Mouse (Mus musculus) stomach, postnatal 0 days (tissue): Measurements from ENCODE around the gene Tex2. TPM values are rescaled to one million over a fixed set of nuclear protein-coding genes. Genes with fewer than 3 reads are reported as not detected.

Experiments used
- ATAC-seq: fragments of 200-750 bp; cut with Nextera tagmentation; 2 replicates; pipeline ENCODE4 v1.8.0; 2017; ENCODE audit not compliant: low FRiP score, low TSS enrichment
- DNase-seq: peaks from one replicate; pipeline ENCODE4 v3.0.0-alpha.2; 2016; ENCODE audit warnings: low spot score
- H3K27ac ChIP-seq: fragments of 300-500 bp; sonication (generic); replicated peaks from 2 replicates; pipeline ENCODE4 v1.5.1; 2014; ENCODE audit warnings: mild to moderate bottlenecking, control low read depth
- H3K27me3 ChIP-seq: fragments of 300-500 bp; sonication (generic); 2 replicates; pipeline ENCODE4 v1.6.1; 2014; ENCODE audit warnings: low read length; ENCODE audit not compliant: control insufficient read depth, insufficient read depth
- H3K36me3 ChIP-seq: fragments of 300-500 bp; sonication (generic); 2 replicates; pipeline ENCODE4 v1.6.1; 2014; ENCODE audit warnings: low read length, mixed read lengths; ENCODE audit not compliant: control insufficient read depth, insufficient read depth
- H3K4me1 ChIP-seq: fragments of 300-500 bp; sonication (generic); replicated peaks from 2 replicates; pipeline ENCODE4 v1.6.1; 2014; ENCODE audit warnings: antibody characterized with exemption; ENCODE audit not compliant: control insufficient read depth, insufficient read depth
- H3K4me2 ChIP-seq: fragments of 300-500 bp; sonication (generic); replicated peaks from 2 replicates; pipeline ENCODE4 v1.6.1; 2014; ENCODE audit warnings: low read depth, mild to moderate bottlenecking, control low read depth, moderate library complexity
- H3K4me3 ChIP-seq: fragments of 300-500 bp; sonication (generic); 2 replicates; pipeline ENCODE4 v1.5.1; 2014; ENCODE audit warnings: low read depth, low read length, control low read depth
- H3K9ac ChIP-seq: fragments of 300-500 bp; sonication (generic); 2 replicates; pipeline ENCODE4 v1.6.1; 2014; ENCODE audit warnings: mild to moderate bottlenecking, low read length, control low read depth, mixed read lengths
- H3K9me3 ChIP-seq: fragments of 300-500 bp; sonication (generic); 2 replicates; pipeline ENCODE4 v1.6.1; 2016; ENCODE audit warnings: low read length; ENCODE audit not compliant: control insufficient read depth
- CTCF ChIP-seq: IDR thresholded peaks from 2 replicates; pipeline ENCODE4 v1.5.1; 2016; ENCODE audit warnings: antibody characterized with exemption, low read depth, mild to moderate bottlenecking, moderate library complexity
- EP300 ChIP-seq: optimal IDR thresholded peaks from 2 replicates; pipeline ENCODE3; 2016; ENCODE audit warnings: antibody characterized with exemption
- WGBS: fragments of 180-500 bp; shearing (Covaris S2); extraction: QIAGEN DNeasy Blood & Tissue Kit; methylation state at CpG from one replicate; pipeline ENCODE4 v1.1.7; 2014; 5-methylcytosine and 5-hydroxymethylcytosine counted together
- polyA plus RNA-seq: library from polyadenylated mRNA; unstranded; fragments of >200 nt; fragmentation: Nextera tagmentation; extraction: Ambion mirVana; gene quantifications from 2 replicates; pipeline ENCODE4 v1.2.1, GENCODE M21; 2015

Gene Tex2
- polyA plus RNA-seq, 1 experiment from 2014 or later, result 11.6 TPM

DNA sequence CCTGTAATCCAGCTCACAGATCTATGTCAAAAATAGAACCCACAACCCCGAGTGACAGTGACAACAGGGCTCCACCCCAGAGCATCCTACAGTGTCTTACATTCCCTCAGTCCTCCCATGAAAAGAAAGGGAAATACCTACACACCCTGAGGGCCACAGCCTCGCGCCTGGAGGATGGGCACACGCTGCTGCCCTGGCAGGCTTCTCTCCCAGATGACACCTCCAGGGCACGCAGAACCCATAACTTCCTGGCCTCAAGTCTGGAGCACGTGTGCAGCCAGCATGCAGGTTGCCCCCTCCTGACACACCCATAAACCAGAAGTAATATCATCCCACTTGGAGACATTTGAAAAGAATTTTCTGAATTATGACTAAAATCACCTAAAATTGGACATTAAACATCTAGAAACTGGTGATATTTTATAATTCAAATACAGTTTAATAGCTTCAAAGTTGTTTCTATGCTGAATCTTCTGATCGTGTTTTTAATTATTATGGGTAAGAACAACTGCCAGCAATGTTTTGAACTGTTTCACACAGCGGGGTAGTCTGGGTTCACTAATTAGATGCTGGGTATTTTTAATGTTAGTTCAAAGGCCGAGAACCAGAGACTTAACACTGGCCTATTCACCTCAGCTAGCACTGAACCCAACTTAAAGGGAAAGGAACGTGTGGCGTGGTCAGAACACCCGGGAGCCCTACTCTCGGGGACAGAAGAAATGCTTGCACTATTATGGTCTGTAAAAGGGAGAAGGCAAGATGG is 72.5 kb downstream of the Tex2 start:
- Histone ChIP-seq H3K27me3 (no peaks in the 10 kb centered on the region), H3K9me3 (no peaks in the 10 kb centered on the region), H3K9ac (no peak overlapping the region), H3K4me3 (no peak overlapping the region), H3K27ac (no peak overlapping the region), H3K36me3 (peaks cover 3% of the 10 kb centered on the region; the same call in 1 of the 2 replicates), H3K4me2 (no peak overlapping the region), H3K4me1 (no peaks in the 10 kb centered on the region)
- ATAC-seq (no peak), DNase-seq (no peak)
- WGBS, result 78% methylated on average over 13 of the region's 13 CpGs
- TF ChIP-seq CTCF, result no peak
- no peak for TF ChIP-seq EP300

DNA sequence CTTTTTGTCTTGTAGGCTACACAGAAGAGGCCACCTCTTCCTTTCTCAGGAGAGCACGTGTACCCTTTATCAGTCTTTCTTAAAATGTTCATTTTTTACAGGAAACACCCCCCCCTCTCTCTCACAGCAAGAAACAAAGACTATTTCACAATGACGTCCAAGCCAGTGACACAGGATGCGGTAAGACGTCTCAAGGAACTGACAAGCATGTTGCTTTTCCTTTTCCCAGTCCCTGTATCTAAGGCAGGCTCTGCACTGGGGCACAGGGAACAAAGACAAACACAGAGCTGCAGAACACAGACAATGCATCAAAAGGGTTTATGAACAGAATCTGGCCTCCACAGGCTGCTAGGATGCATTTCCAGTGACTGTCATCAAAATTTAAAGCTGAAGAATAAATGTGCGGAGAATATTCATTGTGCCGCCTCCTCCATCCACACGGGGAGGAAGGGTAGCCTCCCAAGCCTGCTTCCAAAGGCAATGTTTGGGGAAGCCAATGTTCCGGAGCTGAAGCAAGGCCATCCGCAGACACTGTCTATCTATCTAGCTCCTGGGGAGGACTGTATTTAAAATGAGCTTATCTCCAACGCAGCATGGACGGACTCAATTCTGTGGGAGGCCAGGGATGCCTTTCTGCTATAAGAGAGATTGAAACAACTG is 76.8 kb downstream of the Tex2 start:
- Histone ChIP-seq H3K9ac (no peak overlapping the region), H3K4me1 (no peaks in the 10 kb centered on the region), H3K9me3 (no peaks in the 10 kb centered on the region), H3K4me2 (no peak overlapping the region), H3K36me3 (peaks cover 5% of the 10 kb centered on the region), H3K4me3 (no peak overlapping the region), H3K27ac (no peak overlapping the region), H3K27me3 (no peaks in the 10 kb centered on the region)
- DNase-seq, result no peak
- no peak for ATAC-seq
- TF ChIP-seq EP300 (no peak), CTCF (no peak)
- 75% methylated on average over 11 of the region's 11 CpGs for WGBS

DNA sequence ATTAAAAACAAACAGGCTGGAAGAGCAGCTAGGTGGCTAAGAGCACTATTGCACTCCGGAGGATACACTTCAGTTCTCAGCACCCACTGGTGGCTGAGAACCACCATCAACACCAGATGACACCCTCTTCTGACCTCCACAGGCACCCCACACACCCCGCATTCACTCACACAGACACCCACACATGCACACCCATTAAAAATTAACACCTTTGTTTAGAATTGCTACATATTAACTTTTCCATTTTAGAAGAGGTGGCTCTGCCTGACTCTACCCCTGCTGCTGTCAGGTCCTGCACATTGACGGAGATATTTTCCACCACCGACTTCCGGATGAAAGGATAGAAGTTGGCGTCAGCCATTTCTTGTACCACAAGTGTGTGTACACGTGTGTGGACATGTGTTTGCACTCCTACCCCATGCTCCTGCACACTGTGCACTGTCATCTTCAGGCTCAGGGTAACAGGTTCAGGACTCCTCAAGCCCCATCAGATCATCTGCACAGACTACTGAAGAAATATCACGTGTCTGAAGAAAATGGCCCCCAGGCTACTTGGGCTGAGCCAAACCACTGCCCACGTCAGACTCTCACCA is 77.5 kb downstream of the Tex2 start:
- TF ChIP-seq EP300 (no peak), CTCF (no peak)
- Histone ChIP-seq H3K4me1 (no peaks in the 10 kb centered on the region), H3K9ac (no peak overlapping the region), H3K36me3 (peaks cover 5% of the 10 kb centered on the region), H3K4me3 (no peak overlapping the region), H3K27me3 (no peaks in the 10 kb centered on the region), H3K27ac (no peak overlapping the region), H3K9me3 (no peaks in the 10 kb centered on the region), H3K4me2 (no peak overlapping the region)
- ATAC-seq, result no peak
- DNase-seq, result no peak
- WGBS, result 83% methylated on average over 9 of the region's 9 CpGs

DNA sequence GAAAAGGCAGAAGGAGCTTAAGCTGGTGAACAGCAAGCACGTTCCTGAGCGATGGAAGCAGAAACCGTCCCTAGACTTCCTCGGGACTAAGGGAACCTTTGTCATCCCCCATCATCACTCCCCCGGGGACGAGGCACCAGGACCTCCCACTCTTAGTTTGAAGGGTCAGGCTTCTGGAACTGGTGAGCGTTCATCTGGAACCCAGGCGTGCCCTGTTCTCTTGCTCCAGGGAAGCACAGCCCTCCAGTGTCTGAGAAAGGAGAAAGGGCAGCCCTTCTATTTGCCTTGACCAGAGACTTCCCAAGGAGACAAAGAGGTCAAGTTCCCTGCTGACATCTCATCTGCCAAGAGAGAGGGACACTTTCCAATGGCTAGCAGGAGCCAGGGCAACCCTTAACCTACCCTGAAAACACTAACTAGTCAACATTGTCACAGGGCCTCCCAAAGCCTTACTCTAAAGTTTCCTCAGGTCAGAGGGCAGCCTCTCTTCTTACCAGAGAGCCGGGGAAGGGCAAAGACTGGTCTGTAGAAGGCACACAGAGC is 80.9 kb downstream of the Tex2 start:
- Histone ChIP-seq H3K36me3 (peaks cover 10% of the 10 kb centered on the region), H3K4me3 (no peak overlapping the region), H3K4me1 (no peaks in the 10 kb centered on the region), H3K9ac (no peak overlapping the region), H3K9me3 (no peaks in the 10 kb centered on the region), H3K27ac (no peak overlapping the region), H3K27me3 (no peaks in the 10 kb centered on the region), H3K4me2 (no peak overlapping the region)
- WGBS, result 85% methylated on average over 9 of the region's 9 CpGs
- no peak for DNase-seq
- ATAC-seq, result no peak
- TF ChIP-seq CTCF (no peak), EP300 (no peak)

DNA sequence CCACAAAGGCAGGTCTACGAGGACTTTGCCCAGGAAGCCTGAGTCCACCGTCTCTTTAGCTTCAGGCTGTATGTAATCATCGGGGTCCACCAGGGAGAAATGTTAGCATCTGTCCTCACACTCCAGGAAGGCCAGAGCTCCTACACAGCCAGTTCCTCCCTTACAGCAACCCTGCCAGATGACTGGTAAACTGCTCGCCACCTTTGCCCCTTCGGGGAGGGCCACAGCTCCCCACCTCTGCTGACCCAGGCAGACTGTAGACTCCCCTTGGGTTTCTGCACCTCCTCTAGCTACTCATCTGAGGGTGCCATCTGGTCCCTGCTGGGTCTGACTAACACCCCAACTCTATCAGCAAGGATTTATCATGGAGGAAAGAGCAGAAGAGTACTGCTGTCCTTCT is 83.4 kb downstream of the Tex2 start:
- Histone ChIP-seq H3K27me3 (no peaks in the 10 kb centered on the region), H3K9me3 (no peaks in the 10 kb centered on the region), H3K4me1 (no peaks in the 10 kb centered on the region), H3K36me3 (peaks cover 10% of the 10 kb centered on the region), H3K4me2 (no peak overlapping the region), H3K4me3 (no peak overlapping the region), H3K9ac (no peak overlapping the region), H3K27ac (no peak overlapping the region)
- TF ChIP-seq CTCF (no peak), EP300 (no peak)
- WGBS, result 79% methylated on average over 5 of the region's 5 CpGs
- DNase-seq, result no peak
- no peak for ATAC-seq

DNA sequence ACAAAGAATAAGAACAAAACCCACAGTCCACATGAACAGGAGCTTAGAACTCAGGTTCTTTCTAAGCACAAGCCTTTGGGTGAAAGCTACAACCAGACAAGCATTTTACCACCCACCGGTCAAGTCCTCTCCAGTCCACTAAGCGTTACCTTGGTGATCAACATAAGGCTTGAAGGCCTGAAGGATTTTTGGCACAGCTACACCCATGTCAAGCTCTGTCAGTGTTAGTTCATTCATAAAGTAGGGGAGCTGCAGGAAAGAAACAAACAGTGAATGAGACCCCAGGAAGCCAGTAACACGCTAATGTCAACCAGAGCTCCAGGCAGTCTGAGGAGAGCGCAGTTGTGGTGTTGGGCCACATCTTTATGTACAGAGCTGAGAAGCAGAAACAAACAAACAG is 84.1 kb downstream of the Tex2 start:
- H3K9ac ChIP-seq, result no peak overlapping the region
- DNase-seq, result no peak
- H3K27ac ChIP-seq, result no peak overlapping the region
- H3K36me3 ChIP-seq, result peaks cover 10% of the 10 kb centered on the region
- WGBS, result 89% methylated on average over 4 of the region's 4 CpGs
- H3K4me2 ChIP-seq, result no peak overlapping the region
- no peak for ATAC-seq
- H3K9me3 ChIP-seq, result no peaks in the 10 kb centered on the region
- no peak overlapping the region for H3K4me3 ChIP-seq
- H3K4me1 ChIP-seq, result no peaks in the 10 kb centered on the region
- no peaks in the 10 kb centered on the region for H3K27me3 ChIP-seq
- no peak for TF ChIP-seq CTCF
- TF ChIP-seq EP300, result no peak
